Mouse (Mus musculus): ENCODE measurements around the gene Ncln. TPM values are rescaled to one million over a fixed set of nuclear protein-coding genes. Genes with fewer than 3 reads are reported as not detected.
A peak's percentile ranks its signal among the peaks of the same experiment; 100 is the strongest.
"Not testable (repeated sequence)": the region's sequence is repeated elsewhere in the genome, so short reads cannot be mapped to it uniquely, and the experiment has no call there.

Ncln gene
- total RNA-seq, 2 experiments from 2014 or later = 8.1 to 10.8 TPM

- ATAC-seq (replicated peaks; ENCODE audit: low FRiP score, poor library complexity, severe bottlenecking) = no peak
These were observed 44.8 kb downstream of the Ncln start for GRCm38 (mm10) chr10:81451365-81451745.

GRCm38 (mm10) chr10:81450641-81451364 lies 45.4 kb downstream of the Ncln start:
- no peak for ATAC-seq (replicated peaks; ENCODE audit: low FRiP score, poor library complexity, severe bottlenecking)

- peak; percentile 87 for ATAC-seq (replicated peaks; ENCODE audit: low FRiP score, poor library complexity, severe bottlenecking)
These were observed 46.1 kb downstream of the Ncln start for GRCm38 (mm10) chr10:81450140-81450539.

- not testable (repeated sequence) for ATAC-seq (replicated peaks; ENCODE audit: low FRiP score, poor library complexity, severe bottlenecking)
These were observed 50.7 kb downstream of the Ncln start for GRCm38 (mm10) chr10:81445516-81445915.

- ATAC-seq (replicated peaks; ENCODE audit: low FRiP score, poor library complexity, severe bottlenecking) = peak; percentile 70
These were observed 55.2 kb downstream of the Ncln start for GRCm38 (mm10) chr10:81441019-81441418.

Other genes starting within 250 kb of the Ncln start
- 0.42 and 0.96 TPM in 2 replicates for gene Matk, start 243.5 kb downstream of the Ncln start, total RNA-seq (2015; ENCODE audit: low replicate concordance)
- 4.3 TPM in 2 replicates for gene Matk, start 243.5 kb downstream of the Ncln start, total RNA-seq (2017; ENCODE audit: low replicate concordance)
- gene Mrpl54, start 229.5 kb downstream of the Ncln start, total RNA-seq (2015; ENCODE audit: low replicate concordance) = 6.3 and 56.3 TPM in 2 replicates
- gene Mrpl54, start 229.5 kb downstream of the Ncln start, total RNA-seq (2017; ENCODE audit: low replicate concordance) = 23.1 and 36.6 TPM in 2 replicates
- gene Apba3, start 229.4 kb downstream of the Ncln start, total RNA-seq (2015; ENCODE audit: low replicate concordance) = 3.3 and 4.4 TPM in 2 replicates
- gene Apba3, start 229.4 kb downstream of the Ncln start, total RNA-seq (2017; ENCODE audit: low replicate concordance) = 4.3 and 10.8 TPM in 2 replicates
- gene Tjp3, start 204.8 kb downstream of the Ncln start, total RNA-seq (2015; ENCODE audit: low replicate concordance) = 3.3 TPM in 1 of 2 replicates, not detected in the other
- 0.60 and 1.7 TPM in 2 replicates for gene Tjp3, start 204.8 kb downstream of the Ncln start, total RNA-seq (2017; ENCODE audit: low replicate concordance)
- 9.6 and 11.3 TPM in 2 replicates for gene Pip5k1c, start 203.4 kb downstream of the Ncln start, total RNA-seq (2015; ENCODE audit: low replicate concordance)
- gene Pip5k1c, start 203.4 kb downstream of the Ncln start, total RNA-seq (2017; ENCODE audit: low replicate concordance) = 10.8 and 11.3 TPM in 2 replicates
- 5.6 and 6.1 TPM in 2 replicates for gene Cactin, start 175.3 kb downstream of the Ncln start, total RNA-seq (2015; ENCODE audit: low replicate concordance)
- gene Cactin, start 175.3 kb downstream of the Ncln start, total RNA-seq (2017; ENCODE audit: low replicate concordance) = 18.0 and 27.7 TPM in 2 replicates
- gene Tbxa2r, start 167.7 kb downstream of the Ncln start, total RNA-seq (2015; ENCODE audit: low replicate concordance) = not detected in 2 replicates
- not detected in 2 replicates for gene Tbxa2r, start 167.7 kb downstream of the Ncln start, total RNA-seq (2017; ENCODE audit: low replicate concordance)
- not detected in 2 replicates for gene Gipc3, start 153.1 kb downstream of the Ncln start, total RNA-seq (2015; ENCODE audit: low replicate concordance)
- gene Gipc3, start 153.1 kb downstream of the Ncln start, total RNA-seq (2017; ENCODE audit: low replicate concordance) = not detected in 2 replicates
- gene Hmg20b, start 145.9 kb downstream of the Ncln start, total RNA-seq (2015; ENCODE audit: low replicate concordance) = 9.2 and 14.6 TPM in 2 replicates
- 14.1 and 30.2 TPM in 2 replicates for gene Hmg20b, start 145.9 kb downstream of the Ncln start, total RNA-seq (2017; ENCODE audit: low replicate concordance)
- 1.9 and 2.5 TPM in 2 replicates for gene Mfsd12, start 138.9 kb downstream of the Ncln start, total RNA-seq (2015; ENCODE audit: low replicate concordance)
- gene Mfsd12, start 138.9 kb downstream of the Ncln start, total RNA-seq (2017; ENCODE audit: low replicate concordance) = 8.7 and 10.6 TPM in 2 replicates
- 15.6 and 27.0 TPM in 2 replicates for gene 4930404N11Rik, start 130.6 kb downstream of the Ncln start, total RNA-seq (2015; ENCODE audit: low replicate concordance)
- 35.7 and 41.5 TPM in 2 replicates for gene 4930404N11Rik, start 130.6 kb downstream of the Ncln start, total RNA-seq (2017; ENCODE audit: low replicate concordance)
- gene Fzr1, start 117.9 kb downstream of the Ncln start, total RNA-seq (2015; ENCODE audit: low replicate concordance) = 286 and 325 TPM in 2 replicates
- 463 and 486 TPM in 2 replicates for gene Fzr1, start 117.9 kb downstream of the Ncln start, total RNA-seq (2017; ENCODE audit: low replicate concordance)
- gene Dohh, start 112.0 kb downstream of the Ncln start, total RNA-seq (2015; ENCODE audit: low replicate concordance) = 10.4 and 11.7 TPM in 2 replicates
- gene Dohh, start 112.0 kb downstream of the Ncln start, total RNA-seq (2017; ENCODE audit: low replicate concordance) = 32.5 and 33.7 TPM in 2 replicates
- 2.5 and 3.7 TPM in 2 replicates for gene Gm48551, start 111.9 kb downstream of the Ncln start, total RNA-seq (2015; ENCODE audit: low replicate concordance)
- gene Gm48551, start 111.9 kb downstream of the Ncln start, total RNA-seq (2017; ENCODE audit: low replicate concordance) = 1.3 TPM in 1 of 2 replicates, not detected in the other
- not detected in 2 replicates for gene Gm48552, start 107.4 kb downstream of the Ncln start, total RNA-seq (2015; ENCODE audit: low replicate concordance)
- 5.6 TPM in 1 of 2 replicates, not detected in the other for gene Gm48552, start 107.4 kb downstream of the Ncln start, total RNA-seq (2017; ENCODE audit: low replicate concordance)
- gene Smim24, start 103.3 kb downstream of the Ncln start, total RNA-seq (2015; ENCODE audit: low replicate concordance) = 5.4 TPM in 1 of 2 replicates, not detected in the other
- gene Smim24, start 103.3 kb downstream of the Ncln start, total RNA-seq (2017; ENCODE audit: low replicate concordance) = 1.8 and 3.8 TPM in 2 replicates
- gene Nfic, start 40.8 kb downstream of the Ncln start, total RNA-seq (2015; ENCODE audit: low replicate concordance) = 13.4 and 23.8 TPM in 2 replicates
- gene Nfic, start 40.8 kb downstream of the Ncln start, total RNA-seq (2017; ENCODE audit: low replicate concordance) = 0.84 and 8.2 TPM in 2 replicates
- not detected in 2 replicates for gene Celf5, start 13.7 kb downstream of the Ncln start, total RNA-seq (2015; ENCODE audit: low replicate concordance)
- 0.68 TPM in 1 of 2 replicates, not detected in the other for gene Celf5, start 13.7 kb downstream of the Ncln start, total RNA-seq (2017; ENCODE audit: low replicate concordance)
- gene S1pr4, start 3.7 kb upstream of the Ncln start, total RNA-seq (2015; ENCODE audit: low replicate concordance) = 2.9 and 4.6 TPM in 2 replicates
- gene S1pr4, start 3.7 kb upstream of the Ncln start, total RNA-seq (2017; ENCODE audit: low replicate concordance) = 2.1 and 6.0 TPM in 2 replicates
- 2.1 and 12.1 TPM in 2 replicates for gene Gna15, start 27.8 kb upstream of the Ncln start, total RNA-seq (2015; ENCODE audit: low replicate concordance)
- gene Gna15, start 27.8 kb upstream of the Ncln start, total RNA-seq (2017; ENCODE audit: low replicate concordance) = 6.3 and 14.8 TPM in 2 replicates
- 1.9 and 2.1 TPM in 2 replicates for gene Gna11, start 48.8 kb upstream of the Ncln start, total RNA-seq (2015; ENCODE audit: low replicate concordance)
- gene Gna11, start 48.8 kb upstream of the Ncln start, total RNA-seq (2017; ENCODE audit: low replicate concordance) = 5.9 and 10.9 TPM in 2 replicates
- 68.5 and 77.8 TPM in 2 replicates for gene Aes, start 63.1 kb upstream of the Ncln start, total RNA-seq (2015; ENCODE audit: low replicate concordance)
- gene Aes, start 63.1 kb upstream of the Ncln start, total RNA-seq (2017; ENCODE audit: low replicate concordance) = 31.4 and 81.9 TPM in 2 replicates
- gene Tle2, start 78.2 kb upstream of the Ncln start, total RNA-seq (2015; ENCODE audit: low replicate concordance) = not detected in 2 replicates
- not detected in 2 replicates for gene Tle2, start 78.2 kb upstream of the Ncln start, total RNA-seq (2017; ENCODE audit: low replicate concordance)
- 1.7 and 2.7 TPM in 2 replicates for gene Tle6, start 104.7 kb upstream of the Ncln start, total RNA-seq (2015; ENCODE audit: low replicate concordance)
- gene Tle6, start 104.7 kb upstream of the Ncln start, total RNA-seq (2017; ENCODE audit: low replicate concordance) = not detected in 2 replicates
- 2.9 and 6.0 TPM in 2 replicates for gene BC025920, start 109.9 kb upstream of the Ncln start, total RNA-seq (2015; ENCODE audit: low replicate concordance)
- gene BC025920, start 109.9 kb upstream of the Ncln start, total RNA-seq (2017; ENCODE audit: low replicate concordance) = 2.0 and 8.8 TPM in 2 replicates
- gene Sirt6, start 131.4 kb upstream of the Ncln start, total RNA-seq (2015; ENCODE audit: low replicate concordance) = 0.63 and 0.96 TPM in 2 replicates
- gene Sirt6, start 131.4 kb upstream of the Ncln start, total RNA-seq (2017; ENCODE audit: low replicate concordance) = 0.56 and 3.7 TPM in 2 replicates
- not detected in 2 replicates for gene Ankrd24, start 132.1 kb upstream of the Ncln start, total RNA-seq (2015; ENCODE audit: low replicate concordance)
- gene Ankrd24, start 132.1 kb upstream of the Ncln start, total RNA-seq (2017; ENCODE audit: low replicate concordance) = 0.28 and 1.1 TPM in 2 replicates
- gene Gm10778, start 152.7 kb upstream of the Ncln start, total RNA-seq (2015; ENCODE audit: low replicate concordance) = 0.63 and 1.9 TPM in 2 replicates
- gene Gm10778, start 152.7 kb upstream of the Ncln start, total RNA-seq (2017; ENCODE audit: low replicate concordance) = 1.4 TPM in 1 of 2 replicates, not detected in the other
- 6.3 TPM in 1 of 2 replicates, not detected in the other for gene Zfp433, start 208.4 kb upstream of the Ncln start, total RNA-seq (2015; ENCODE audit: low replicate concordance)
- 1.2 and 5.4 TPM in 2 replicates for gene Zfp433, start 208.4 kb upstream of the Ncln start, total RNA-seq (2017; ENCODE audit: low replicate concordance)

Measured in erythroblast, adult 5-6 weeks (primary cell).